Mouse (Mus musculus) cortical plate, adult 2 months (tissue): ENCODE measurements around the gene Pink1. TPM values are rescaled to one million over a fixed set of nuclear protein-coding genes. Genes with fewer than 3 reads are reported as not detected.

Experiments used
- H3K27ac ChIP-seq: fragments of 200-500 bp; 2 replicates; pipeline ENCODE4 v1.5.1; 2012; ENCODE audit warnings: low read length, control low read depth, inconsistent platforms; ENCODE audit not compliant: insufficient read depth
- H3K4me1 ChIP-seq: fragments of 200-500 bp; 2 replicates; pipeline ENCODE4 v1.6.1; 2011; ENCODE audit warnings: low read length; ENCODE audit not compliant: control insufficient read depth, insufficient read depth
- H3K4me3 ChIP-seq: fragments of 200-500 bp; 2 replicates; pipeline ENCODE4 v1.5.1; 2011; ENCODE audit warnings: mild to moderate bottlenecking, low read length, control low read depth; ENCODE audit not compliant: insufficient read depth
- CTCF ChIP-seq: fragments of 200-500 bp; IDR thresholded peaks from 2 replicates; pipeline ENCODE4 v1.5.1; 2011; ENCODE audit warnings: mild to moderate bottlenecking, control low read depth, low read length; ENCODE audit not compliant: insufficient read depth; ENCODE audit errors: extremely low read depth
- POLR2A ChIP-seq: fragments of 200-500 bp; IDR thresholded peaks from 2 replicates; pipeline ENCODE4 v1.6.1; 2011; ENCODE audit warnings: mild to moderate bottlenecking, low read length, control low read depth; ENCODE audit not compliant: insufficient read depth; ENCODE audit errors: extremely low read depth
- polyA plus RNA-seq: library from polyadenylated mRNA; depleted of rRNA; stranded (reverse); fragments of >200 nt; gene quantifications from 2 replicates; pipeline ENCODE4 v1.2.3, GENCODE M21; 2012

The Pink1 gene
- polyA plus RNA-seq, 1 experiment = 411 TPM

DNA sequence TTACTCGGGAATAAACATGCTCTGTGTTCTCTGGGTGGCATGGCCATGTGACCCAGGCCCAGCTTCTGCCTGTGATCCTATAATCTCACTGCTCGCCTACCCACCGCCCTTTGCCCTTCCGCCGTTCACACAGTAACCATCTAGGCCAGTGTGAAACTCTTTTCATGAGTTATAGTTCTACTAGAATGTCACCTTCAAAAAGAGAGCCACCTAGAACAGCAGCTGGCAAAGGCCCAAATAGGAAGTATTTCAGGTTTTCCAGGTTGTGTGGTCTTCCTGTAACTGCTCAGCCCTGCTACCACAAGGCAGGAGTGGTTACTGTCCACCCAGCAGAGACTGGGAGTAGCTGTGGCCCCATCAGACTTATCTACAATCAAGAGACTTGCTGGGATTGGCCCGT, 16.7 kb upstream of the Pink1 start:
- H3K27ac ChIP-seq = no peak overlapping the region

DNA sequence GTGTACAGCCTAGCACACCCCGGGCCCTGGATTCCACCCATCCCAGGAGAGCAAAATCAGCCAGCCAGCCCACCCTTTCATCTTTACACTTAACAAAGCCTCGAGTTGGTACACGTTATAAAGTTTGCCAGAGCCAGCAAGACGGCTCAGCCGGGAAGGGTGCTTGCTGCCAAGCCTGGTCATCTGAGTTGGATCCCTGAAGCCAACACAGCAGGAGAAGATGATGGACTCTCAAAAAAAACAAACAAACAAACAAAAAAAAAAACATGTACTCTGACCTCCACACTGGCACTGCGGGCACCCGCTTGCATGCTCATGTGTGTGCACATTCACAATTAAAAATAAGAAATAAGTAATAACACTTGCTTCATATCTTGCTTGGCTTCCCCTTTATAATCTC, 15.9 kb upstream of the Pink1 start:
- no peak overlapping the region for H3K4me3 ChIP-seq
- H3K27ac ChIP-seq = no peak overlapping the region
- TF ChIP-seq CTCF = no peak
- no peak for TF ChIP-seq POLR2A
- no peaks in the 10 kb centered on the region for H3K4me1 ChIP-seq

More for the DNA sequence above, 16.7 kb upstream of the Pink1 start:
- TF ChIP-seq CTCF = no peak
- no peak for TF ChIP-seq POLR2A
- Histone ChIP-seq H3K4me1 (no peaks in the 10 kb centered on the region), H3K4me3 (no peak overlapping the region)

DNA sequence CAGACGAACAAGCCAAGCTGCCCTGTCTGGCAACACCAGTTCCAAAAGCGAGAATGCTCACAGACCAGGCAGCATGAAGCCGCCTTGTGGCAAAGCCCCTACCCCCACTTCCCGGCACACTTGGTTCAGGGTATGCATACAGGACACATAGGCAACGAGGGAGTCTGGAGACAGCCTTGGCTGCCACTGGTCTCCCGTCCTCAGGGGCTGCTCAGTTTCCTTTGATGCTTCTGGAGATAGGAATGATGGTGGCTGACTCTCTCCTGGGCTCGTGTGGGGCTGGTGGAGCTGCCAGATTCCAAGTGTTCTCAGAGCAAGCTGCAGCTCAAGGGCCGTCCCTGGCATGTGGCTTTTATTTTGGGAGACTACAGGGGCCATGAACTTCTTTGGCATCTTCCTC, 15.3 kb upstream of the Pink1 start:
- Histone ChIP-seq H3K4me1 (no peaks in the 10 kb centered on the region), H3K4me3 (no peak overlapping the region), H3K27ac (no peak overlapping the region)
- no peak for TF ChIP-seq POLR2A
- TF ChIP-seq CTCF = no peak

DNA sequence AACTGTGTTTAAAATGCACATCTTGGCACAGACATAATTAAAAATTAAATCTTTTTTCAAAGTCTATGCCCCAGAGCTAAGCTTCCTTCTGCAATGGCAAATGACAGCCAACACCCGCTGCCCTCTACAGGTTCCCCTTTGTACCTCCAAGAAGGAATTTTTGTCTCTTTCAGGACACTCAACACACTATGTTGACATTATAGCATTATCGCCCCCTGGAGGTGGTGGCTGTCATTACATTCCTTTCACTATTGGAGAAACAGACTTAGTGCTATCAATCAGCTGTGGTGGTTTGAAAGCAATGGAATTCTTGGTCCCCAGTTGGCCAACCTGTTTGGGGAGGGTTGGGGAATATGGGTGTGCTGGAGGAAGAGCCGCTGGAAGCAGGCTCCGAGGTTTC, 13.9 kb upstream of the Pink1 start:
- TF ChIP-seq POLR2A = no peak
- TF ChIP-seq CTCF = peak; percentile 53; the same call in 1 of the 2 replicates
- H3K4me1 ChIP-seq = no peaks in the 10 kb centered on the region
- H3K4me3 ChIP-seq = no peak overlapping the region
- no peak overlapping the region for H3K27ac ChIP-seq

DNA sequence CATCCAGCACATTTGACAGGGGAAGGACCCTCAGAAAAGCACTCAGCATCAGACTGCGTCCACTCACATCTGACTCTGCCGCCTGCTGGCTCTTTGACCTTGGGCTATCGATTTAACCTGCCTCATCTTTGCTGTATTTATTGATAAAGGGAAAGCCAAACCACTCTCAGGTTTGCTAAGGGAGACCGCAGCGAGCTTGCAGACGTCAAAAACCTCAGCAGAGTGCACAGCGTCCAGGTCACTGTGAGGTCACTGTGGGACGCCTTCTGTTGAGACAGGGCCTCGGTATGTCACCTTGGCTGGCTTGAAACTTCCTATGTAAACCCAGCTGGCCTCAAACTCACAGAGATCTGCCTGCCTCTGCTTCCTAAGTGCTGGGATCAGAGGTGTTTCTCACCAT, 11.2 kb upstream of the Pink1 start:
- H3K4me3 ChIP-seq = no peak overlapping the region
- TF ChIP-seq CTCF = no peak
- no peak for TF ChIP-seq POLR2A
- no peak overlapping the region for H3K27ac ChIP-seq
- no peaks in the 10 kb centered on the region for H3K4me1 ChIP-seq

DNA sequence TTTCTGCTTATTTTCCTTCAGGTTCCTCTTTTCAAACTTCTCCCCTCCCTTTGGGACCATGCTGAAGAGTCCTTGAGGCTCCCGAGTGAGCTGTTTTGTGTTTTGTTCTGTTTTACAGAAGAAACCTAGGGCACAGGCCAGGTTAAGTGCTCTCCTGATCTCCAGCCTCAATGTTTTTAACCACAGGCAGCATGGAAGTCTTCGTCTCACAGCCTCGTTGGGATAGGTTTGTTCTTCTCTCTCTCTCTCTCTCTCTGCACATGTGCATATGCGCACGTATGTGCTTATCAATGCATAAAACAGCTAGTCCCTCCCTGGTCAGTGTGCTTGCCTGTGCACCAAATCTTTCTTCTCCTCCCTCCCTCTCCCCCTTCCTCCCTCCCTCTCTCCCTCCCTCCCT, 10.8 kb upstream of the Pink1 start:
- H3K4me1 ChIP-seq = no peaks in the 10 kb centered on the region
- no peak overlapping the region for H3K27ac ChIP-seq
- no peak overlapping the region for H3K4me3 ChIP-seq
- TF ChIP-seq CTCF (no peak), POLR2A (no peak)

DNA sequence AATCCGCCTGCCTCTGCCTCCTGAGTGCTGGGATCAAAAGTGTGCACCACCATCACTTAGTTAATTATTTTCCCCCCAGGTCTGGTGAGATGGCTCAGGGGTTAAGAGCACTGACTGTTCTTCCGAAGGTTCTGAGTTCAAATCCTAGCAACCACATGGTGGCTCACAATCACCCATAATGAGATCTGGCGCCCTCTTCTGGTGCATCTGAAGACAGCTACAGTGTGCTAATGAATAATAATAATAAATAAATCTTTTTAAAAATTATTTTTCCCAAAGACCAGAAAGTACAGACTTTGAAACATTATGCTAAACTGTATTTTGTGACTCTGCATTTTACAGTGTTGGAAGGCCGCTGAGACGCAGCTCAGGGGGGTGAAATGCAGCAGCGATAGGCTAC, 9.5 kb upstream of the Pink1 start:
- Histone ChIP-seq H3K4me3 (no peak overlapping the region), H3K27ac (no peak overlapping the region), H3K4me1 (no peaks in the 10 kb centered on the region)
- TF ChIP-seq CTCF (no peak), POLR2A (no peak)

DNA sequence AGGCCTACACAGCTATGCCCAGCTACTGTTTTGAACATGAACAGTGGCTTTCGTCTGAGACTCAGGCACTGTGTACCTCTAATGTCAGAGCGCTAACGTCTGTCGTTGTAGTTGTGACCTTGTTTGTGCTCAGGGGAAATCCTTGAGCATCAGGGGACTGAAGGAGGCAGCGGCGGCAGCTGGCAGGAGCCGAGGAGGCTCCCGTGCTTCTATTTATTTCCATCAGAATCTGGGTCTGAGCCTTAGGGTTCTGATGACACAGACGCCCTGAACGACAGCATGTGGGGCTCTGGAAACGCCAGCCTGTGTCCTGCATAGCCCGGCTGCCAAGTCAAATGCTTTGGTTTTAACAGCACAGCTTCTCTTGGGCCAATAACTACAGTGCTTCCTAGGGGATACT, 8.9 kb upstream of the Pink1 start:
- no peak overlapping the region for H3K27ac ChIP-seq
- no peaks in the 10 kb centered on the region for H3K4me1 ChIP-seq
- no peak overlapping the region for H3K4me3 ChIP-seq
- TF ChIP-seq CTCF (no peak), POLR2A (no peak)

DNA sequence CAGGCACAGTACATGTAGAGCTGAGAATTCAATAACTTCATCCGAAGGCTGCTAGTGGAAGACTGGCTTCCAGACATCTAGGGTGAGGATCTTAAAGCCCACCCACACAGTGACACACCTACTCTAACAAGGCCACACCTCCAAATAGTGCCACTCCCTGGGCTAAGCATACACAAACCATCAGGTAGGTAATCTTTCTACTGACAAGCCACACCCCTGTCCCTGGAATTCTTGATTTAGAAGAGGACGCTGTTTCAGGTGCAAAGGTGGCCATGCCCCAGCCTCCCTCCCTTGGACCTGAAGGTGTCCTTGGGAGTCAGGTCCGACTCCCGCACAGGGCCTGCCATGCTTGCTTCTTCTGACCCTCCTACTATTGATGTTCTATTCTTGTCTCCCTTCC, 7.0 kb upstream of the Pink1 start:
- no peak overlapping the region for H3K27ac ChIP-seq
- TF ChIP-seq CTCF (no peak), POLR2A (no peak)
- H3K4me3 ChIP-seq = no peak overlapping the region
- H3K4me1 ChIP-seq = no peaks in the 10 kb centered on the region

DNA sequence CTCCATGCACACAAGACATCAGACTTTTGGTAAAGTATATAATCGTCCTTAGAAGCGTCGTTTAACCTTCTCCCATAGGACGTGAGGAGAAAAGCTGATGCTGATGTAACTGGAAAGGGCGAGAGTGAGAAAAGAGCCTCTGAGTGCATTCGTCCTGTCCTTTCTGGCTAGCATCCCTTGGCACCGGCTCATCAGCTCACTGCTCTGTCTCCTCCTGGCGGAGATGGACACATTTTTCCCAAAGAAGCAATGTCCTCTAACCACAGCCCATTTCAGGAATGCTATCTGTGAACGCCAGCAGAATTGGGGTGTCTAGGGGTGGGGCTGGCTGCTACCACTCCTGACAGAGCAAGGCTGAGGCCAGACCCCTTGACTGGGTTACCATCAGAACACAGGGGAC, 5.5 kb upstream of the Pink1 start:
- Histone ChIP-seq H3K4me1 (no peaks in the 10 kb centered on the region), H3K27ac (no peak overlapping the region), H3K4me3 (no peak overlapping the region)
- no peak for TF ChIP-seq POLR2A

DNA sequence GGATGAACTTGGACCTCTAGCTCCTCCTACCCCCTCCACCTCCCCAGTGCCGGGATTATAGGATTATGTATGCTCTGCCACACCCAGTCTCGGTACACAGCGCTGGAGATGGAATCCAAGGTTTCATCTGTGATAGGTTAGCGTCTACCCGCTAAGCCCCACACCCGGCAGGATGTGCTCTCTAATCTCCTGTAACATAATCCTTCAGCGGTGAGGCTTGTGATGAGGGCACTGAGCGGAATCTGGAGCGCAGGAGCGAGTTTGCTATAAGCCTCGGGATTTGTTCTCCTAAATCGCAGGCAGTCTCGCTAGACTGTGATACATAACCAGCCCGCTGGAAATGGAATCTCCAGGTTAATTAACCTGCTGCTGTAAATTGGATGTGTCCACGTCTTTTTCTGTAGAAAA, 4.2 kb upstream of the Pink1 start:
- Histone ChIP-seq H3K27ac (no peak overlapping the region), H3K4me1 (peaks cover 3% of the 10 kb centered on the region; the same call in 1 of the 2 replicates), H3K4me3 (no peak overlapping the region)
- TF ChIP-seq CTCF = no peak
- TF ChIP-seq POLR2A = no peak
